In the genomic region with DNA sequence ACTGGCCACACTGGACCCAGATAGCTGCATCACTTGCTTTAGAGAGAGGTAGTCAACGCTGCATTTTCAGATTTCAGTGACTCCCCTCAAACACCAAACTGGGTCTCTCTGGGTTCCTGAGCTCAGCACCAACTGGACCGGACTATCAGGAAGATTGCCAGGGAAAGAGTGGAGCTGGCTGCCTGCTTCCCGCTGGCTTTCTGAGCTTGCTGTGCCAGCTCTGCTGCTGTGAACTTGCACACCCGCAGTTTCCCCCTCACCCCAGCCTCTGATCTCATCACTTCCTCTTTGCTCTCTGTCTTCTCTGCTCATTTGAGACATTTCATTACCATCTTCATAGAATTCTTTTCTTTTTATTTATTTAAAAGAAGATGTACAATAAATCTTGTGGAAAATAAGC, we compare ENCODE assay signal across 12 mouse cellular contexts. TPM values are rescaled to one million over a fixed set of nuclear protein-coding genes. Genes with fewer than 3 reads are reported as not detected.
DNase-seq lines count a peak whose midpoint lies in the region; ATAC-seq and TF ChIP-seq lines count a peak whose summit lies in the region.
"Had no signal": no experiment of that assay in that cellular context is flagged by ENCODE, and none has a peak within 500 bp of the region (broad histone marks: within the 10 kb centered on the region; RNA-seq: fewer than 3 reads in every experiment).

No protein-coding gene starts in this region.

- 77% methylated on average over 4 of the region's 4 CpGs for WGBS in midbrain, embryonic 11.5 days

- H3K9ac ChIP-seq in midbrain, embryonic 11.5 days (ENCODE audit: low read length), result no peak overlapping the region
- H3K9ac ChIP-seq: embryonic facial prominence, embryonic 12.5 days; liver, embryonic 14.5 days had no signal

- no peak overlapping the region for H3K4me2 ChIP-seq in midbrain, embryonic 11.5 days
- H3K4me2 ChIP-seq: embryonic facial prominence, embryonic 12.5 days had no signal

- no peaks in the 10 kb centered on the region for H3K27me3 ChIP-seq in midbrain, embryonic 11.5 days (ENCODE audit: control insufficient read depth, insufficient read depth, low read length)
- H3K27me3 ChIP-seq: embryonic facial prominence, embryonic 12.5 days had no signal

- peak overlapping the region; percentile 69 for H3K27ac ChIP-seq in bone marrow macrophage, adult 2 months (ENCODE audit: insufficient read depth, low read depth, low read length)
- H3K27ac ChIP-seq in midbrain, embryonic 11.5 days (ENCODE audit: low read depth, low read length), result no peak overlapping the region
- H3K27ac ChIP-seq: embryonic facial prominence, embryonic 12.5 days; liver, embryonic 14.5 days had no signal

- peaks cover 22% of the 10 kb centered on the region for H3K4me1 ChIP-seq in bone marrow macrophage, adult 2 months (ENCODE audit: control insufficient read depth, insufficient read depth, low read length)
- H3K4me1 ChIP-seq in midbrain, embryonic 11.5 days (ENCODE audit: control insufficient read depth, insufficient read depth, low read length), result no peaks in the 10 kb centered on the region
- H3K4me1 ChIP-seq: embryonic facial prominence, embryonic 12.5 days had no signal

- intact Hi-C loops in heart, postnatal 14 days (cut with DNase I), result no loop called here

- ATAC-seq in midbrain, embryonic 11.5 days (ENCODE audit: low FRiP score), result no peak

- TF ChIP-seq CTCF in bone marrow macrophage, adult 2 months (IDR thresholded peaks at IDR 0.05; ENCODE audit: low read depth, low read length), result no peak

- H3K36me3 ChIP-seq in midbrain, embryonic 11.5 days (ENCODE audit: control insufficient read depth, insufficient read depth, low read length), result no peaks in the 10 kb centered on the region
- H3K36me3 ChIP-seq: embryonic facial prominence, embryonic 12.5 days had no signal

- peak overlapping the region; percentile 28; the same call in 1 of the 2 replicates for H3K4me3 ChIP-seq in bone marrow macrophage, adult 2 months (ENCODE audit: insufficient read depth, low read length)
- H3K4me3 ChIP-seq in midbrain, embryonic 11.5 days (ENCODE audit: low read depth, low read length), result no peak overlapping the region
- H3K4me3 ChIP-seq: embryonic facial prominence, embryonic 12.5 days had no signal

- no peak for TF ChIP-seq POLR2A in bone marrow macrophage, adult 2 months (IDR thresholded peaks at IDR 0.05; ENCODE audit: borderline replicate concordance, low read depth, low read length)

- no peaks in the 10 kb centered on the region for H3K9me3 ChIP-seq in midbrain, embryonic 11.5 days (ENCODE audit: control insufficient read depth, low read length)
- H3K9me3 ChIP-seq: embryonic facial prominence, embryonic 12.5 days had no signal

- DNase-seq in spleen, adult 18-20 months, result peak; percentile 17 to 39
- no peak for DNase-seq in spleen, postnatal 14 days (ENCODE audit: low spot score in 2 of 2)
- peak; percentile 7 to 9 for DNase-seq in heart, postnatal 14 days
- DNase-seq in thymus, postnatal 25 days, result peak; percentile 60
- no peak for DNase-seq in adipocyte (ENCODE audit: low spot score)
- no peak for DNase-seq in right cerebral cortex, postnatal 25 days
- no peak for DNase-seq in midbrain, embryonic 11.5 days (ENCODE audit: low spot score, missing footprints)

RNA-seq across cellular contexts. Expression of gene Kpna4, which starts 44.2 kb away (rescaled TPM):
- polyA plus RNA-seq in bone marrow macrophage, adult 2 months (2012; ENCODE audit: insufficient read depth, insufficient read length, missing spikeins), result 39.5 TPM in 2 replicates
- 10 to 100 TPM; 65.2 to 68.3 TPM for total RNA-seq in heart, postnatal 14 days (2021)
- 51.5 and 52.8 TPM in 2 replicates for polyA plus RNA-seq in midbrain, embryonic 11.5 days (2014; fragmentation: Nextera tagmentation; extraction: Ambion mirVana)

RNA-seq across cellular contexts. Expression of gene Arl14, which starts 51.1 kb away (rescaled TPM):
- polyA plus RNA-seq in bone marrow macrophage, adult 2 months (2012; ENCODE audit: insufficient read depth, insufficient read length, missing spikeins), result not detected in 2 replicates
- not detected for total RNA-seq in heart, postnatal 14 days (2021)
- not detected in 2 replicates for polyA plus RNA-seq in midbrain, embryonic 11.5 days (2014; fragmentation: Nextera tagmentation; extraction: Ambion mirVana)
- total RNA-seq: layer of hippocampus, postnatal 14 days had no signal
- polyA plus RNA-seq: embryonic facial prominence, embryonic 12.5 days; liver, embryonic 14.5 days; neural tube, embryonic 11.5 days had no signal

Comparison
In these comparisons a context has a peak if more than half of its experiments do, and no peak if none do; other contexts are left out.
1. DNase-seq: peak in spleen, adult 18-20 months (2 of 2), heart, postnatal 14 days (2 of 2) and thymus, postnatal 25 days (single experiment); none in spleen, postnatal 14 days (0 of 2), adipocyte (single experiment), right cerebral cortex, postnatal 25 days (single experiment) and midbrain, embryonic 11.5 days (single experiment).